Mouse (Mus musculus): ENCODE results near the gene Olfr821.
"Not testable (repeated sequence)": the region's sequence is repeated elsewhere in the genome, so short reads cannot be mapped to it uniquely, and the experiment has no call there.

DNA sequence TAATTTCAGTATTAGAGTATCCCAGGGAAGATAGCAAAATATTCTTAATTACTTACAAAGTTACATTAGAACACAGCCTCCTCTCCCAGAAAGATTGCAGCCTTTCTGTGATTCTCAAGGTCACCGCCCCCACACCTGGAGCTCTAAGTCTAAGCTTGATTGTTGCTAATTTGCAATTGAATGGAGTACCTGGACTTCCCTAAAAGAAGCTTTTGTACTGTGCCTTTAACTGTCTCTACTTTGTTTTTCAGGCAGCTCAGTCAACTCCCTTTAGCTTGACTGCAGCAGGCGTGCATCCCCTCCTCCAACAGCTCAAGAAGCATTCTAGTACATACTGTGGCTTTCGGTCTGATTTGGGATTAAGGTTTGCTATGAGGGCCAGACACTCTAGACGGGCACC lies 26.0 kb upstream of the Olfr821 start:
- not testable (repeated sequence) for TF ChIP-seq CTCF (IDR thresholded peaks at IDR 0.05; ENCODE audit: low read depth, low read length); POLR2A (IDR thresholded peaks at IDR 0.05; ENCODE audit: borderline replicate concordance, low read depth, low read length)
